Mouse (Mus musculus): ENCODE measurements around the gene Bcat2. TPM values are rescaled to one million over a fixed set of nuclear protein-coding genes. Genes with fewer than 3 reads are reported as not detected.

Gene Bcat2
- 10 to 100 TPM; 28.7 to 47.2 TPM for total RNA-seq (2023)

GRCm38 (mm10) chr7:45570103-45570741, at the start of gene Bcat2:
TSS of gene Bcat2 (plus strand) at chr7:45570153.

GRCm38 (mm10) chr7:45525809-45526473, 44.0 kb upstream of the Bcat2 start, which contains the start of the genes Ppp1r15a and Plekha4:
TSS of gene Ppp1r15a (minus strand) at chr7:45526268.
TSS of gene Plekha4 (plus strand) at chr7:45526330.

GRCm38 (mm10) chr7:45554744-45555143, 15.2 kb upstream of the Bcat2 start, which contains the start of gene Hsd17b14:
TSS of gene Hsd17b14 (plus strand) at chr7:45554893.

GRCm38 (mm10) chr7:45617042-45617695, 47.2 kb downstream of the Bcat2 start, which contains the start of gene Fut1:
TSS of gene Fut1 (plus strand) at chr7:45617289.

GRCm38 (mm10) chr7:45621443-45621842, 51.5 kb downstream of the Bcat2 start, which contains the start of gene Izumo1:
TSS of gene Izumo1 (plus strand) at chr7:45621811.

GRCm38 (mm10) chr7:45627261-45627660, 57.3 kb downstream of the Bcat2 start, which contains the start of gene Rasip1:
TSS of gene Rasip1 (plus strand) at chr7:45627488.

Other genes with a start within 250 kb of the Bcat2 start
- gene Trpm4, start 236.4 kb upstream of the Bcat2 start, total RNA-seq (2023) = 10 to 100 TPM in 1 of 2 experiments, 1 to 10 TPM in 1; 8.6 to 16.3 TPM
- gene Hrc, start 234.9 kb upstream of the Bcat2 start, total RNA-seq (2023) = not detected
- gene Ppfia3, start 203.1 kb upstream of the Bcat2 start, total RNA-seq (2023) = under 1 TPM in 1 of 2 experiments, not detected in 1; 0.17 TPM
- gene Lin7b, start 199.6 kb upstream of the Bcat2 start, total RNA-seq (2023) = 1 to 10 TPM; 1.2 to 1.5 TPM
- 100 to 1,000 TPM; 614 to 615 TPM for gene Snrnp70, start 174.4 kb upstream of the Bcat2 start, total RNA-seq (2023)
- gene Kcna7, start 164.5 kb upstream of the Bcat2 start, total RNA-seq (2023) = not detected
- gene Ntf5, start 156.5 kb upstream of the Bcat2 start, total RNA-seq (2023) = not detected
- not detected for gene Lhb, start 149.3 kb upstream of the Bcat2 start, total RNA-seq (2023)
- 10 to 100 TPM; 21.3 to 24.4 TPM for gene Gys1, start 135.3 kb upstream of the Bcat2 start, total RNA-seq (2023)
- 10 to 100 TPM; 48.0 to 56.3 TPM for gene Ruvbl2, start 132.1 kb upstream of the Bcat2 start, total RNA-seq (2023)
- 100 to 1,000 TPM; 609 to 629 TPM for gene Ftl1, start 110.3 kb upstream of the Bcat2 start, total RNA-seq (2023)
- gene Bax, start 103.3 kb upstream of the Bcat2 start, total RNA-seq (2023) = 100 to 1,000 TPM; 113 to 118 TPM
- not detected for gene Tulp2, start 88.3 kb upstream of the Bcat2 start, total RNA-seq (2023)
- gene Gm45808, start 83.3 kb upstream of the Bcat2 start, total RNA-seq (2023) = 1 to 10 TPM in 1 of 2 experiments, not detected in 1; 3.7 TPM
- 1 to 10 TPM; 3.3 to 5.3 TPM for gene Dhdh, start 81.3 kb upstream of the Bcat2 start, total RNA-seq (2023)
- gene Nucb1, start 59.7 kb upstream of the Bcat2 start, total RNA-seq (2023) = 10 to 100 TPM; 78.3 to 83.7 TPM
- gene Ppp1r15a, start 43.9 kb upstream of the Bcat2 start, total RNA-seq (2023) = 1,000 to 10,000 TPM in 1 of 2 experiments, 100 to 1,000 TPM in 1; 780 to 1,130 TPM
- gene Plekha4, start 43.8 kb upstream of the Bcat2 start, total RNA-seq (2023) = 1 to 10 TPM; 2.5 to 2.8 TPM
- gene Hsd17b14, start 15.3 kb upstream of the Bcat2 start, total RNA-seq (2023) = 1 to 10 TPM in 1 of 2 experiments, not detected in 1; 8.0 TPM
- gene Fgf21, start 45.3 kb downstream of the Bcat2 start, total RNA-seq (2023) = not detected
- gene Fut1, start 47.1 kb downstream of the Bcat2 start, total RNA-seq (2023) = not detected
- not detected for gene Izumo1, start 51.7 kb downstream of the Bcat2 start, total RNA-seq (2023)
- not detected for gene Rasip1, start 57.3 kb downstream of the Bcat2 start, total RNA-seq (2023)
- gene Mamstr, start 69.8 kb downstream of the Bcat2 start, total RNA-seq (2023) = not detected
- not detected for gene Fut2, start 96.2 kb downstream of the Bcat2 start, total RNA-seq (2023)
- gene Ntn5, start 113.9 kb downstream of the Bcat2 start, total RNA-seq (2023) = not detected
- not detected for gene Sec1, start 124.2 kb downstream of the Bcat2 start, total RNA-seq (2023)
- not detected for gene Car11, start 129.7 kb downstream of the Bcat2 start, total RNA-seq (2023)
- gene Dbp, start 134.9 kb downstream of the Bcat2 start, total RNA-seq (2023) = 10 to 100 TPM; 18.5 to 23.3 TPM
- 1,000 to 10,000 TPM; 1,959 to 2,082 TPM for gene Rpl18, start 145.3 kb downstream of the Bcat2 start, total RNA-seq (2023)
- 10 to 100 TPM; 33.4 to 41.2 TPM for gene Sphk2, start 147.8 kb downstream of the Bcat2 start, total RNA-seq (2023)
- under 1 TPM; 0.42 to 0.99 TPM for gene Fam83e, start 151.1 kb downstream of the Bcat2 start, total RNA-seq (2023)
- not detected for gene Spaca4, start 155.7 kb downstream of the Bcat2 start, total RNA-seq (2023)
- under 1 TPM in 1 of 2 experiments, not detected in 1; 0.26 TPM for gene Lmtk3, start 213.6 kb downstream of the Bcat2 start, total RNA-seq (2023)
- not detected for gene Sult2b1, start 214.5 kb downstream of the Bcat2 start, total RNA-seq (2023)
- gene Cyth2, start 244.4 kb downstream of the Bcat2 start, total RNA-seq (2023) = 100 to 1,000 TPM; 108 to 146 TPM

Measured in B cell, adult 67 days (primary cell).